Comparison of ENCODE assay signal across 8 mouse cellular contexts in genomic region chr7:78912974-78913474, GRCm38 (mm10). TPM values are rescaled to one million over a fixed set of nuclear protein-coding genes. Genes with fewer than 3 reads are reported as not detected.
DNase-seq lines count a peak whose midpoint lies in the region; ATAC-seq and TF ChIP-seq lines count a peak whose summit lies in the region.

Gene Isg20 (plus strand): TSS chr7:78913424.

- no peak within 1 kb of the TSS for H3K9ac ChIP-seq in neural tube, embryonic 14.5 days (replicated peaks; ENCODE audit: low read depth, low read length)

- H3K9me3 ChIP-seq in erythroblast, embryonic 14.5 days (ENCODE audit: control insufficient read depth, low read length): no peaks in the 10 kb centered on the region
- no peaks in the 10 kb centered on the region for H3K9me3 ChIP-seq in neural tube, embryonic 14.5 days (ENCODE audit: control insufficient read depth, low read length)

- DNase-seq in spleen, adult 2 months (ENCODE audit: low read depth in 1 of 2, low spot score in 2 of 2): no peak
- no peak for DNase-seq in spleen, adult 12 weeks (ENCODE audit: low spot score)
- DNase-seq in large intestine, adult 2 months (ENCODE audit: low read depth, low spot score): no peak
- no peak for DNase-seq in gastrocnemius, postnatal 4 days (ENCODE audit: low spot score in 2 of 2)
- DNase-seq in thymus, postnatal 25 days: no peak
- no peak for DNase-seq in embryo, embryonic 11 days

- H3K4me2 ChIP-seq in neural tube, embryonic 14.5 days (ENCODE audit: low read depth, low read length): peak within 1 kb of the TSS; percentile 4

- peaks cover 3% of the 10 kb centered on the region for H3K36me3 ChIP-seq in spleen, adult 2 months (ENCODE audit: control insufficient read depth, insufficient read depth, low read length)
- peaks cover 59% of the 10 kb centered on the region for H3K36me3 ChIP-seq in erythroblast, embryonic 14.5 days (ENCODE audit: control insufficient read depth)
- H3K36me3 ChIP-seq in neural tube, embryonic 14.5 days (ENCODE audit: control insufficient read depth, insufficient read depth, low read length): no peaks in the 10 kb centered on the region

- peaks cover 20% of the 10 kb centered on the region for H3K4me1 ChIP-seq in spleen, adult 2 months (ENCODE audit: control insufficient read depth, insufficient read depth, insufficient read length)
- H3K4me1 ChIP-seq in erythroblast, embryonic 14.5 days (ENCODE audit: control insufficient read depth): peaks cover 68% of the 10 kb centered on the region
- H3K4me1 ChIP-seq in neural tube, embryonic 14.5 days (ENCODE audit: control insufficient read depth, insufficient read depth, low read length): no peaks in the 10 kb centered on the region

- TF ChIP-seq CTCF in spleen, adult 2 months (IDR thresholded peaks at IDR 0.05; ENCODE audit: extremely low read depth, insufficient read depth, insufficient read length, insufficient replicate concordance): no peak

- no peak for ATAC-seq in neural tube, embryonic 14.5 days (ENCODE audit: low read depth)

- peak within 1 kb of the TSS; percentile 63 for H3K4me3 ChIP-seq in spleen, adult 2 months (ENCODE audit: extremely low read depth, insufficient read depth, insufficient read length)
- peak within 1 kb of the TSS; percentile 64 for H3K4me3 ChIP-seq in erythroblast, embryonic 14.5 days (replicated peaks)
- H3K4me3 ChIP-seq in neural tube, embryonic 14.5 days (ENCODE audit: low read depth, low read length): no peak within 1 kb of the TSS

- 69% methylated on average over 5 of the region's 5 CpGs for WGBS in spleen, adult 2 months
- WGBS in large intestine, adult 2 months: 78% methylated on average over 5 of the region's 5 CpGs
- WGBS in neural tube, embryonic 14.5 days: 59% methylated on average over 5 of the region's 5 CpGs

- peak within 1 kb of the TSS; percentile 76 for H3K27ac ChIP-seq in spleen, adult 2 months (ENCODE audit: insufficient read depth, low read length)
- no peak within 1 kb of the TSS for H3K27ac ChIP-seq in neural tube, embryonic 14.5 days (ENCODE audit: low read depth, low read length)

- no peak for TF ChIP-seq POLR2A in spleen, adult 2 months (IDR thresholded peaks at IDR 0.05; ENCODE audit: low read depth, low read length)

- H3K27me3 ChIP-seq in spleen, adult 2 months (ENCODE audit: control insufficient read depth, insufficient read depth, low read length): no peaks in the 10 kb centered on the region
- no peaks in the 10 kb centered on the region for H3K27me3 ChIP-seq in erythroblast, embryonic 14.5 days (ENCODE audit: control insufficient read depth)
- no peaks in the 10 kb centered on the region for H3K27me3 ChIP-seq in neural tube, embryonic 14.5 days (ENCODE audit: control insufficient read depth, insufficient read depth, low read length)

RNA-seq across cellular contexts. Expression of gene Isg20, which starts in this region (rescaled TPM):
- polyA plus RNA-seq in spleen, adult 2 months (2012; rRNA removed): 205 and 302 TPM in 2 replicates
- 26.9 and 29.5 TPM in 2 replicates for polyA plus RNA-seq in erythroblast, embryonic 14.5 days (2012)
- polyA plus RNA-seq in large intestine, adult 2 months (2012; rRNA removed): 12.8 and 18.8 TPM in 2 replicates
- 0.77 and 1.3 TPM in 2 replicates for polyA plus RNA-seq in neural tube, embryonic 14.5 days (2014; fragmentation: Nextera tagmentation; extraction: Ambion mirVana)
- 1 to 10 TPM in 1 of 2 experiments, under 1 TPM in 1; 0.47 to 1.4 TPM for total RNA-seq in gastrocnemius, postnatal 4 days (2021)
